Mouse (Mus musculus): ENCODE results near the gene Kif18a.

DNA sequence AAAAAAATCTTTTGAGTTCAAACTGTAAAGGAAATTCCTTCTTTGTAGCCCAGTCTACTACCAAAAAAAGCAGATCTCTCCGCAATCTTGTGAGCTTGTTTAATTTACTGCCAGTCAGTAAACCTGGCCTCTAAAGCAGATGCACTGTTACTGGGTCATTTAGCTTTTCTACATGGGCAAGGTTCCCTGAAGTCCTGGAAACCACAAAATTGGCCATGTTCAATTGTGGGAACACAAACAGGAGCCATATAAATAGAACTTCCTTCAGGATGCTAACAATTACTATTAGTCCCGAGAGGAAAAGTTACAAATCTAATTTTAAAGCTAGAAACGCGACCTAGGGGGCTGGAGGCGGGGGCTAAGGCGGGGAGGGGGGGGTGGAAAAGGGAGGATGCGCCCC is 2.9 kb upstream of the Kif18a start:
- no peak for TF ChIP-seq CTCF (IDR thresholded peaks at IDR 0.05; ENCODE audit: low read depth)
- no peak for TF ChIP-seq EP300 (IDR thresholded peaks at IDR 0.05; ENCODE audit: low read depth)
